Mouse (Mus musculus) forebrain, postnatal 0 days (tissue): ENCODE data around the gene Axin1. TPM values are rescaled to one million over a fixed set of nuclear protein-coding genes. Genes with fewer than 3 reads are reported as not detected.

Experiments used
- ATAC-seq: fragments of 200-750 bp; cut with Nextera tagmentation; 2 replicates; pipeline ENCODE4 v1.8.0; 2017; ENCODE audit warnings: mild to moderate bottlenecking, moderate library complexity
- DNase-seq: peaks from one replicate; pipeline ENCODE4 v3.0.0-alpha.2; 2015
- H3K27ac ChIP-seq: fragments of 300-500 bp; sonication (generic); 2 replicates; pipeline ENCODE4 v1.5.1; 2014; ENCODE audit warnings: low read depth, mild to moderate bottlenecking, antibody characterized with exemption, low read length, moderate library complexity, mixed read lengths
- H3K27me3 ChIP-seq: fragments of 300-500 bp; sonication (generic); 2 replicates; pipeline ENCODE4 v1.6.1; 2014; ENCODE audit warnings: mild to moderate bottlenecking, low read length, mixed read lengths; ENCODE audit not compliant: insufficient read depth
- H3K36me3 ChIP-seq: fragments of 300-500 bp; sonication (generic); 2 replicates; pipeline ENCODE4 v1.6.1; 2014; ENCODE audit warnings: mild to moderate bottlenecking, moderate library complexity; ENCODE audit not compliant: insufficient read depth
- H3K4me1 ChIP-seq: fragments of 300-500 bp; sonication (generic); 2 replicates; pipeline ENCODE4 v1.6.1; 2014; ENCODE audit warnings: antibody characterized with exemption; ENCODE audit not compliant: insufficient read depth
- H3K4me2 ChIP-seq: fragments of 300-500 bp; sonication (generic); 2 replicates; pipeline ENCODE4 v1.6.1; 2014; ENCODE audit warnings: low read depth, mild to moderate bottlenecking, moderate library complexity
- H3K4me3 ChIP-seq: fragments of 300-500 bp; sonication (generic); 2 replicates; pipeline ENCODE4 v1.5.1; 2014; ENCODE audit warnings: low read depth, low read length, mixed read lengths
- H3K9ac ChIP-seq: fragments of 300-500 bp; sonication (generic); 2 replicates; pipeline ENCODE4 v1.6.1; 2014; ENCODE audit warnings: mild to moderate bottlenecking
- H3K9me3 ChIP-seq: fragments of 300-500 bp; sonication (generic); 2 replicates; pipeline ENCODE4 v1.6.1; 2016; ENCODE audit warnings: low read length
- CTCF ChIP-seq: sonication (generic); IDR thresholded peaks from 2 replicates; pipeline ENCODE4 v1.5.1; 2016; ENCODE audit warnings: antibody characterized with exemption, control low read depth, low read depth
- whole genome bisulfite sequencing: fragments of 180-500 bp; shearing (Covaris S2); extraction: QIAGEN DNeasy Blood & Tissue Kit; methylation state at CpG from one replicate; pipeline ENCODE4 v1.1.7; 2014; 5-methylcytosine and 5-hydroxymethylcytosine counted together
- polyA plus RNA-seq: library from polyadenylated mRNA; unstranded; fragments of >200 nt; fragmentation: Nextera tagmentation; extraction: Ambion mirVana; gene quantifications from 2 replicates; pipeline ENCODE4 v1.2.1, GENCODE M21; 2015
- total RNA-seq: library from RNA; depleted of rRNA; stranded (reverse); fragments of >200 nt; gene quantifications from 2 replicates; pipeline ENCODE4 v1.2.3, GENCODE M21; 2014

Gene Axin1
- total and polyA plus RNA-seq, 2 experiments from 2014 or later = 15.1 to 47.6 TPM

DNA sequence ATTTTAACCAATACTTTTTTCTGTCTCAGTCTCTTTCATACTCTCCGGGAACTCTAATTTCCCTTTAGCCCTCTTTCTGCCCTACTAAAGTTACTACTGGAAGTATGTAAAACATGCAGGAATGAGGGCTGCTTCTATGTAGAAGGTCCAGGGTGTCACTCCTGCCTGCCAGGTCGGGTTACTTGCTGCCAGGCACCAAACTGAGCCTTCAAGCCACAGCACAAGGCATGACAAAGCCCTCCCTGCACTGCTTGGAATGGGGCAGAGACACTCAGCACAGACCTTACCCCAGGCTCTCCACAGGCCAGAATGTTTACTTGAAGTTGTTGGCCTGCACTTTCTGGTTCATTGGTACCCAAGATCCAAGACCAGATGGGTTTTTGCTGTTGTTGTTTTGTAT is 38.3 kb upstream of the Axin1 start:
- TF ChIP-seq CTCF = no peak
- WGBS = 47% methylated on average over 2 of the region's 2 CpGs
- DNase-seq (no peak), ATAC-seq (no peak)
- Histone ChIP-seq H3K9ac (no peak overlapping the region), H3K4me2 (no peak overlapping the region), H3K36me3 (no peaks in the 10 kb centered on the region), H3K4me3 (no peak overlapping the region), H3K27ac (no peak overlapping the region), H3K27me3 (no peaks in the 10 kb centered on the region), H3K4me1 (no peaks in the 10 kb centered on the region), H3K9me3 (no peaks in the 10 kb centered on the region)

DNA sequence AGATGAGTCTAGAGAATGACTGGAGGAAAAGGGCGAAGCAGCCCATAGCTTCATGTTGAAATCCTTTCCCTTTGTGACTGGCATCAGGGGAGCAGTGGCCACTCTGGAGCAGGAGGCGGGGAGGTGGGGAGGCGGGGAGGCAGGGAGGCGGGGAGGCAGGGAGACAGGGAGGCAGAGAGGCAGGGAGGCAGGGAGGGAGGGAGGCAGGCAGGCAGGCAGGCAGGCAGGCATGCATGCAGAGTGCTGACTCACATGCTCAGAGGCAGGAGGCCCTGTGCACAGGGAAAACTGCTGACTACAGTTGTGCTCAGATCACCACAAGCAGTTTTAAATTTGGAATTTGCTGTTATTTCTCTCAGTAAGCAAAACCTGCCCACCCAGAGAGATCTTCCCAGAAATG is 37.0 kb upstream of the Axin1 start:
- DNase-seq (no peak), ATAC-seq (no peak)

GRCm38 (mm10) chr17:26105619-26106018 is 32.9 kb upstream of the Axin1 start:
- Histone ChIP-seq H3K4me3 (no peak overlapping the region), H3K9me3 (no peaks in the 10 kb centered on the region), H3K27me3 (no peaks in the 10 kb centered on the region), H3K27ac (no peak overlapping the region), H3K9ac (no peak overlapping the region), H3K4me2 (no peak overlapping the region), H3K36me3 (no peaks in the 10 kb centered on the region), H3K4me1 (no peaks in the 10 kb centered on the region)
- no peak for TF ChIP-seq CTCF
- no peak for DNase-seq
- ATAC-seq = no peak
- 65% methylated on average over 4 of the region's 4 CpGs for WGBS

More for the DNA sequence above, 37.0 kb upstream of the Axin1 start:
- Histone ChIP-seq H3K9me3 (no peaks in the 10 kb centered on the region), H3K27me3 (no peaks in the 10 kb centered on the region), H3K4me2 (no peak overlapping the region), H3K36me3 (no peaks in the 10 kb centered on the region), H3K4me1 (no peaks in the 10 kb centered on the region), H3K27ac (no peak overlapping the region), H3K9ac (no peak overlapping the region), H3K4me3 (no peak overlapping the region)
- 24% methylated on average over 4 of the region's 4 CpGs for WGBS
- no peak for TF ChIP-seq CTCF

- no peak for TF ChIP-seq CTCF
- DNase-seq (no peak), ATAC-seq (no peak)
- H3K4me2 ChIP-seq = no peak overlapping the region
- no peak overlapping the region for H3K27ac ChIP-seq
- 17% methylated on average over 4 of the region's 4 CpGs for WGBS
- no peak overlapping the region for H3K9ac ChIP-seq
- H3K9me3 ChIP-seq = no peaks in the 10 kb centered on the region
- H3K27me3 ChIP-seq = peaks cover 7% of the 10 kb centered on the region
- peaks cover 6% of the 10 kb centered on the region; the same call in 1 of the 2 replicates for H3K4me1 ChIP-seq
- H3K4me3 ChIP-seq = no peak overlapping the region
- no peaks in the 10 kb centered on the region for H3K36me3 ChIP-seq
Measured at GRCm38 (mm10) chr17:26110156-26110555, 28.3 kb upstream of the Axin1 start.

DNA sequence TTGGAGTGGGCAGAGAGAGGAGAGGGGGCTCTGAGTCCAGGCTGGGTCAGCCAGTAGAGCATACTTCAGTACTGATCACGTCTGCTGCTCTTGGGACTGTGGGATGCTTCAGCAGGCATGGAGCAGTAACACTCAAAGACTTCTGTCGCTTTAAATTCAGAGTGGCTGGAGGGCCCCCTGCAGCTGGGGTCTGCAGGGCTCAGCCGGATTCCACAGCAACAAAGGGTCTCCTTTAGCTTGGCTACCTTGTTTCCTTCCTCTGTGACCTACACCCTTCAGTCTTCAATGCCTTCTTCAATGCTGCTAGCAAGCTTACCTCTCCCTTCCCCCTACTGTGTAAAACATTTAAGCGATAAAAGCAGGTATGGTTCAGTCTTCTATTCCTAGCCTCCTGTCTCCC is 27.5 kb upstream of the Axin1 start:
- 6% methylated on average over 4 of the region's 4 CpGs for whole genome bisulfite sequencing
- Histone ChIP-seq H3K9ac (no peak overlapping the region), H3K4me3 (no peak overlapping the region), H3K27ac (no peak overlapping the region), H3K9me3 (no peaks in the 10 kb centered on the region), H3K27me3 (peaks cover 10% of the 10 kb centered on the region), H3K4me1 (peaks cover 6% of the 10 kb centered on the region; the same call in 1 of the 2 replicates), H3K4me2 (no peak overlapping the region), H3K36me3 (no peaks in the 10 kb centered on the region)
- ATAC-seq = no peak
- no peak for DNase-seq
- TF ChIP-seq CTCF = no peak

GRCm38 (mm10) chr17:26111722-26112121 is 26.8 kb upstream of the Axin1 start:
- no peak for TF ChIP-seq CTCF
- DNase-seq = no peak
- H3K27me3 ChIP-seq = peaks cover 10% of the 10 kb centered on the region
- 27% methylated on average over 4 of the region's 4 CpGs for WGBS
- no peak overlapping the region for H3K27ac ChIP-seq
- H3K9me3 ChIP-seq = no peaks in the 10 kb centered on the region
- no peaks in the 10 kb centered on the region for H3K36me3 ChIP-seq
- H3K4me1 ChIP-seq = peaks cover 6% of the 10 kb centered on the region; the same call in 1 of the 2 replicates
- ATAC-seq = no peak
- H3K9ac ChIP-seq = no peak overlapping the region
- H3K4me3 ChIP-seq = no peak overlapping the region
- H3K4me2 ChIP-seq = no peak overlapping the region

GRCm38 (mm10) chr17:26112751-26113150 is 25.7 kb upstream of the Axin1 start:
- 14% methylated on average over 14 of the region's 14 CpGs for WGBS
- Histone ChIP-seq H3K4me2 (peak overlapping the region; percentile 94), H3K36me3 (no peaks in the 10 kb centered on the region), H3K4me1 (peaks cover 6% of the 10 kb centered on the region; the same call in 1 of the 2 replicates), H3K4me3 (peak overlapping the region; percentile 67), H3K9ac (peak overlapping the region; percentile 79), H3K27ac (no peak overlapping the region), H3K27me3 (peaks cover 14% of the 10 kb centered on the region), H3K9me3 (no peaks in the 10 kb centered on the region)
- ATAC-seq (no peak), DNase-seq (no peak)
- no peak for TF ChIP-seq CTCF
